Mouse (Mus musculus) midbrain, postnatal 0 days (tissue): ENCODE measurements around the gene Sfn. TPM values are rescaled to one million over a fixed set of nuclear protein-coding genes. Genes with fewer than 3 reads are reported as not detected.

ENCODE experiments used
- ATAC-seq: fragments of 200-750 bp; cut with Nextera tagmentation; 2 replicates; pipeline ENCODE4 v1.8.0; 2017; ENCODE audit warnings: moderate number of reproducible peaks, mild to moderate bottlenecking, moderate TSS enrichment, moderate library complexity; ENCODE audit not compliant: low FRiP score
- DNase-seq: peaks from one replicate; pipeline ENCODE4 v3.0.0-alpha.2; 2015; ENCODE audit warnings: low spot score
- H3K27ac ChIP-seq: fragments of 300-500 bp; sonication (generic); 2 replicates; pipeline ENCODE4 v1.5.1; 2014; ENCODE audit warnings: low read depth, mild to moderate bottlenecking, low read length, mixed read lengths
- H3K27me3 ChIP-seq: fragments of 300-500 bp; sonication (generic); 2 replicates; pipeline ENCODE4 v1.6.1; 2014; ENCODE audit warnings: low read length, control low read depth, mixed read lengths; ENCODE audit not compliant: insufficient read depth
- H3K36me3 ChIP-seq: fragments of 300-500 bp; sonication (generic); 2 replicates; pipeline ENCODE4 v1.6.1; 2014; ENCODE audit warnings: low read length, control low read depth, mixed read lengths; ENCODE audit not compliant: insufficient read depth
- H3K4me1 ChIP-seq: fragments of 300-500 bp; sonication (generic); 2 replicates; pipeline ENCODE4 v1.6.1; 2014; ENCODE audit warnings: mild to moderate bottlenecking, control low read depth, antibody characterized with exemption, low read length, mixed read lengths; ENCODE audit not compliant: insufficient read depth
- H3K4me2 ChIP-seq: fragments of 300-500 bp; sonication (generic); 2 replicates; pipeline ENCODE4 v1.6.1; 2014; ENCODE audit warnings: low read depth, mild to moderate bottlenecking, low read length, mixed read lengths; ENCODE audit not compliant: poor library complexity, severe bottlenecking
- H3K4me3 ChIP-seq: fragments of 300-500 bp; sonication (generic); 2 replicates; pipeline ENCODE4 v1.5.1; 2014; ENCODE audit warnings: low read depth, mild to moderate bottlenecking, low read length, moderate library complexity
- H3K9ac ChIP-seq: fragments of 300-500 bp; sonication (generic); replicated peaks from 2 replicates; pipeline ENCODE4 v1.6.1; 2014; ENCODE audit warnings: mild to moderate bottlenecking, low read length, moderate library complexity, mixed read lengths; ENCODE audit not compliant: poor library complexity, severe bottlenecking
- H3K9me3 ChIP-seq: fragments of 300-500 bp; sonication (generic); 2 replicates; pipeline ENCODE4 v1.6.1; 2016; ENCODE audit warnings: low read length, control low read depth
- CTCF ChIP-seq: IDR thresholded peaks from 2 replicates; pipeline ENCODE4 v1.5.1; 2016; ENCODE audit warnings: antibody characterized with exemption, mild to moderate bottlenecking
- WGBS: fragments of 180-500 bp; shearing (Covaris S2); extraction: QIAGEN DNeasy Blood & Tissue Kit; methylation state at CpG from one replicate; pipeline ENCODE4 v1.1.7; 2014; 5-methylcytosine and 5-hydroxymethylcytosine counted together
- polyA plus RNA-seq: library from polyadenylated mRNA; unstranded; fragments of >200 nt; fragmentation: Nextera tagmentation; extraction: Ambion mirVana; gene quantifications from 2 replicates; pipeline ENCODE4 v1.2.1, GENCODE M21; 2015
- total RNA-seq: library from RNA; depleted of rRNA; stranded (reverse); fragments of >200 nt; gene quantifications from 2 replicates; pipeline ENCODE4 v1.2.3, GENCODE M21; 2014

Gene Sfn
- total and polyA plus RNA-seq, 2 experiments from 2014 or later, result 0.86 to 2.0 TPM

GRCm38 (mm10) chr4:133592570-133592969 lies 9.4 kb downstream of the Sfn start:
- Histone ChIP-seq H3K4me3 (no peak overlapping the region), H3K4me2 (no peak overlapping the region), H3K4me1 (no peaks in the 10 kb centered on the region), H3K9ac (no peak overlapping the region), H3K27me3 (no peaks in the 10 kb centered on the region), H3K9me3 (no peaks in the 10 kb centered on the region), H3K36me3 (peaks cover 28% of the 10 kb centered on the region), H3K27ac (no peak overlapping the region)
- ATAC-seq (no peak), DNase-seq (peak; percentile 73)
- TF ChIP-seq CTCF, result peak; percentile 93
- 32% methylated on average over 7 of the region's 7 CpGs for WGBS

GRCm38 (mm10) chr4:133584059-133584951 lies 17.7 kb downstream of the Sfn start, which contains the start of gene Gpn2:
Gene Gpn2 (plus strand): TSS chr4:133584362.
- DNase-seq (peak; percentile 89), ATAC-seq (peak; percentile 91)
- H3K36me3 ChIP-seq, result peaks cover 48% of the 10 kb centered on the region
- WGBS, result 2% methylated on average over 64 of the region's 65 CpGs
- H3K4me1 ChIP-seq, result no peaks in the 10 kb centered on the region; the same call in 1 of the 2 replicates
- H3K4me2 ChIP-seq, result peak within 1 kb of the TSS; percentile 100
- TF ChIP-seq CTCF, result no peak
- H3K4me3 ChIP-seq, result peak within 1 kb of the TSS; percentile 60
- H3K27ac ChIP-seq, result peak within 1 kb of the TSS; percentile 92
- H3K9ac ChIP-seq, result peak within 1 kb of the TSS; percentile 83
- no peaks in the 10 kb centered on the region for H3K27me3 ChIP-seq
- no peaks in the 10 kb centered on the region for H3K9me3 ChIP-seq

- no peaks in the 10 kb centered on the region for H3K9me3 ChIP-seq
- no peaks in the 10 kb centered on the region; the same call in 1 of the 2 replicates for H3K4me1 ChIP-seq
- peak overlapping the region; percentile 100 for H3K4me2 ChIP-seq
- peak; percentile 41; the same call in 1 of the 2 replicates for ATAC-seq
- no peaks in the 10 kb centered on the region for H3K27me3 ChIP-seq
- DNase-seq, result no peak
- peak overlapping the region; percentile 60 for H3K4me3 ChIP-seq
- peak overlapping the region; percentile 92 for H3K27ac ChIP-seq
- 57% methylated on average over 6 of the region's 6 CpGs for WGBS
- peak overlapping the region; percentile 83 for H3K9ac ChIP-seq
- TF ChIP-seq CTCF, result no peak
- H3K36me3 ChIP-seq, result peaks cover 52% of the 10 kb centered on the region
Measured at GRCm38 (mm10) chr4:133583690-133584058, 18.3 kb downstream of the Sfn start.

GRCm38 (mm10) chr4:133577983-133578382 lies 24.0 kb downstream of the Sfn start:
- Histone ChIP-seq H3K9ac (no peak overlapping the region), H3K36me3 (peaks cover 38% of the 10 kb centered on the region), H3K4me2 (no peak overlapping the region), H3K4me3 (no peak overlapping the region), H3K27me3 (no peaks in the 10 kb centered on the region), H3K4me1 (no peaks in the 10 kb centered on the region), H3K27ac (no peak overlapping the region), H3K9me3 (no peaks in the 10 kb centered on the region)
- 65% methylated on average over 12 of the region's 12 CpGs for WGBS
- no peak for ATAC-seq
- TF ChIP-seq CTCF, result no peak
- DNase-seq, result no peak

GRCm38 (mm10) chr4:133574843-133575202 lies 27.1 kb downstream of the Sfn start:
- peak overlapping the region; percentile 93 for H3K4me2 ChIP-seq
- H3K27ac ChIP-seq, result peak overlapping the region; percentile 44
- no peaks in the 10 kb centered on the region for H3K4me1 ChIP-seq
- no peaks in the 10 kb centered on the region for H3K27me3 ChIP-seq
- TF ChIP-seq CTCF, result no peak
- H3K9me3 ChIP-seq, result no peaks in the 10 kb centered on the region
- peak overlapping the region; percentile 77 for H3K9ac ChIP-seq
- peak overlapping the region; percentile 96 for H3K4me3 ChIP-seq
- H3K36me3 ChIP-seq, result peaks cover 18% of the 10 kb centered on the region
- ATAC-seq (peak; percentile 3; the same call in 1 of the 2 replicates), DNase-seq (no peak)
- WGBS, result 2% methylated on average over 36 of the region's 41 CpGs
